Mouse (Mus musculus) monocyte, adult 2 months (primary cell): ENCODE data around the gene Epn3.

Source experiments
- DNase-seq, 2 experiments: peaks; one replicate each; pipeline ENCODE4 v3.0.0; 2022; ENCODE audit warnings: low spot score in 2 of 2, low read depth in 1 of 2

Epn3 gene

DNA sequence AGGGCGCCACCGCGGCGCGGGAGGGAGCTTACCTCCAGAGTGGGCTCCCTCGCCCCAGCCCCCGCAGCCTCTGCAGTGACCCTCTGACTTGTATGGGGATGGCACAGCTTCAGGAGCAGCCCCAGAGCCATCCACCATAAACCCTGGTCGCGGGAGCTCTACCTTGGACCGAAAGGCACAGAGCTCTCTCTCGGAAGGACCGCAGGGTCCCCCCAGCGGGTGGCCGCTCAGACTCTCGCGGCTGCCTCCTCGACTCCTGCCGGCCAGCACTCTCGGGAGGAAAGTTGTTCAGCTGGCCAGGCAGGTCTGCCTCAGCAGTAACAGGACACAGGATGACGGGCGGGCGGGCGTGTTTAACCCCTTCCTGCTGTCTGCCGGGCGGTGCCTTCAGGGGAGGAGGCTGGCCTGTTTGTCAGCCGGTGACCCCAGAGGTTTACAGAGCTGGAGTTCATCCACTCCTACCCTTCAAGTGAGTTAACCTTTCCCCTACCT is at the start of gene Epn3:
TSS of gene Epn3 (minus strand) at position 314 of the 492 bp plus-strand sequence.
- no peak for DNase-seq

- peak; percentile 83 to 89 for DNase-seq
Observed at GRCm38 (mm10) chr11:94548888-94549690, 49.3 kb upstream of the Epn3 start, which contains the start of gene Rsad1. TSS of gene Rsad1 (minus strand) at chr11:94549255.

GRCm38 (mm10) chr11:94548041-94548784 is 48.4 kb upstream of the Epn3 start:
- DNase-seq: peak in 1 of 2 experiments; percentile 12

DNA sequence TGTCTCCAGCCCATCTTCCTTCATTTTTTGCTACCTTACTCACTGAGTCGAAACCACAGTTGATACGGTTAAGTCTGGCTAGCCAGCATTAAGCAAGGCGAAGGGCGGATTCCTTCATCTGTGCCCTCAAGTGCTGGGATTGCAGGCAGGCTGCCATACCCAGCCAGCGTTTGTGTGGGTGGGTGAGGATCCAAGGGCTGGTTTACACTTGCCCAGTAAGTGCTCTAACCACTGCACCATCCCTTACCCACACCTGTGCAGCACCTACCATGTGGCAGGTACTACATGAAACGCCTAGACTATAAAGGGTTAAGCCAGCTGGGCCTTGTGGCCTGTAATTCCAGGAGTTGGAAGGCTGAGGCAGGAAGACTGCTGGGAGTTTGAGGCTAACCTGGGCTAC is 47.5 kb upstream of the Epn3 start:
- DNase-seq: no peak

- DNase-seq: no peak
Observed at GRCm38 (mm10) chr11:94546381-94546780, 46.6 kb upstream of the Epn3 start.

DNA sequence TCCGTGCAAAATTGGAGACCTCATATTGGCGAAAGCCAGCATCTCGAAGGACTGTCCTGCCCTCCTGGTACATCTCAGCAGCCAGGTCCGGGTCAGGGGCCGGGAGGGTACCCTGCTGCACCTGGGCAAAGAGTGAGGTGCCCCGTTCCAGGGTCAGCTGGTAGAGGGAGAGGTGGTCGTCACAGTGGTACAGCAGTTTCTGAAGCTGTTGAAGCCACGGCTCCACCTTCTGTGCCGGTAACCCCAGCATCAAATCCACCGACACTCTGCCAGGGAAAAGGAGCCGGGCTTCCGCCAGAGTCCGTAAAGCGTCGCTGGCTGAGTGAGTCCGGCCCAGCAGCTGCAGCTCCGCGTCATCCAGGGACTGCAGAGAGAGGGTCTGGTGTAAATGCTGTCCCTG is 44.6 kb upstream of the Epn3 start:
- no peak for DNase-seq

- DNase-seq: peak; percentile 62 to 77
Observed at GRCm38 (mm10) chr11:94543932-94544331, 44.2 kb upstream of the Epn3 start.

- DNase-seq: no peak
Observed at GRCm38 (mm10) chr11:94543344-94543743, 43.6 kb upstream of the Epn3 start.

GRCm38 (mm10) chr11:94542400-94542799 is 42.6 kb upstream of the Epn3 start:
- no peak for DNase-seq

DNA sequence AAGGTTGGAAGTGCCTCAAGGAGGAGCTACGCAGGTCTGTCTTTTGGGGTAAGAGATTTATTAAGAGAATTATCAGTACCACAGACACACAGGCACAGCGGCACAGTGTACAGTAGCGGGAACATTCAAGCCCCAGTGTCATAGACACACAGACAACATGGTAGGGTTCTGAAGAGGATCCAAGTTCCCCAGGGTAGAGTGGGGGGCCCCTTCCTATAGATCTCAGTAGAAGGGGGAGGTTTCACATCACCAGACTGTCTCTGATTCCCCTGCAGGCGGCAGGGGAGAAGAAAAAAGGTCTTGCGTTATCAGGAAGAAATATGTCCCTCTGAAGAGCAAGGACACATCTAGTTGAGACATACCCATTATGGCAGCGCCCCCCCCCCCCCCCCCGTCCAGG is 40.0 kb upstream of the Epn3 start:
- no peak for DNase-seq

- no peak for DNase-seq
Observed at GRCm38 (mm10) chr11:94538733-94539292, 39.0 kb upstream of the Epn3 start.

DNA sequence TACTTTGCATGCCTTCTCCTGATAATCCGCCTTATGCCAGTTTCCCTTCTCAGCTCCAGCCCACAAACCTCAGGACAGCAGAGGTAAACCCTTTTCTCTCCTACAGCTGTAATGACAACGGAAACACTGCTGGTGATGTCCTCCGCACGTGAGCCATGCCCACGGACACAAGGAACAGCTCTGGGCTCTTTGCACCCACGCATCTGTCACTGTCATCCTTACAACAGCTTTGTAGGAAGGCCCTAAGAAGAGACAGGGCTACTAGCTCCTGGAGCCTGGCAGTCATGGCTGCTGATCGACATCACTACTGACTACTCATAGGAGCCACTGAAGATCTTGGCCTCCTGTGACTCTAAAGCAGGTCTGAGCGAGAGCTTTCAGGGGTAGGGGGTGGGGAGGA is 33.4 kb upstream of the Epn3 start:
- DNase-seq: no peak

DNA sequence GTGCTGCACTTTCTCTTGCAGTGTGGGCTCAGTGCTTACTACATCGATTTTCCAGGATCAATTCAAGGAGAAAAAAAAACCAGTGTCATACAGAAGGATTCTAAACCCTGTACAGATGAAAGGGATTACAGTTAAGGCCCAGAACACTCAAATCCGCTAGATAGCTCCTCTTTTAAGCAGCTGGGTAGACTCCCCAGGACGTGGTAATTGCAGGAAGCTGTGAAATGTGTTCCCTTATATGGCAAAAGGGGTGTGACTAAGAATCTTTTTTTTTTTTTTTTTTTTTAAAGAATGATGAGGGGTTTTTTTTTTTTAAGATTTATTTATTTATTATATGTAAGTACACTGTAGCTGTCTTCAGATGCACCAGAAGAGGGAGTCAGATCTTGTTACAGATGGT is 29.1 kb upstream of the Epn3 start:
- no peak for DNase-seq

DNA sequence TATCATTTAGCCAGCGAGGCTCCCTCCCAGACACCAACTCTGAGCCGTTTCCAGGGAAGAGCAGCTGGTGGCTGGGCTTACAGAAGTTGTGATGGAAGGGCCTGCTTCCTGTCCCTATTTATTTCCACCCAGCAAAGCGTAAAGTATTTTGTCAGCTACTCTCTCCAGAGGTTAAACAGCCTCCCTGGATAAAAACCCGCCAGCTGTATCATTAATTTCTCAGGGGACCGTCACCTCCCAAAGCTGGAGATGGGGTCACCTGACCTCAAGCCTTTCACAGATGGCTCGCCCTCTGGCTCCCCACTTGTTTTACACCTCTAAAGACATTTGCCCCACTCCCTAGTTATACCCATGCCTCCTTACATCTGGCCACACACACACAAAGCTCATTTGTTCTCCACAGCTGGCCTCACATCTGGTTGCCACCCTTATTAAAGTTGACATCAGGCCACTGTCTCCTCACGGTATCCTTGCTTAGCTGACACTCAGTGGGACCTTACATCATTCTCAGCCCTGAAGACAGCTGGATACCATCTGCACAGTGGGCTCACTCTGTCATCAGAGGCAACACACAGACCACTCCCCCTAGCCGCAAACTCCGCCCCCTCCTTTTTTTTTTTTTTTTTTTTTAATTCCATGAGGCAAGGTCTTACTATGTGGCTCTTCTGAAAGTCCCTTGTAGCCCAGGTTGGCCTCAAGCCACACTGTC is 26.6 kb upstream of the Epn3 start:
- DNase-seq: no peak

GRCm38 (mm10) chr11:94521219-94521843 is 21.6 kb upstream of the Epn3 start, which contains the start of gene Mycbpap:
TSS of gene Mycbpap (minus strand) at chr11:94521742.
- DNase-seq: peak in 1 of 2 experiments; percentile 29

GRCm38 (mm10) chr11:94513452-94513851 is 13.7 kb upstream of the Epn3 start:
- DNase-seq: no peak

DNA sequence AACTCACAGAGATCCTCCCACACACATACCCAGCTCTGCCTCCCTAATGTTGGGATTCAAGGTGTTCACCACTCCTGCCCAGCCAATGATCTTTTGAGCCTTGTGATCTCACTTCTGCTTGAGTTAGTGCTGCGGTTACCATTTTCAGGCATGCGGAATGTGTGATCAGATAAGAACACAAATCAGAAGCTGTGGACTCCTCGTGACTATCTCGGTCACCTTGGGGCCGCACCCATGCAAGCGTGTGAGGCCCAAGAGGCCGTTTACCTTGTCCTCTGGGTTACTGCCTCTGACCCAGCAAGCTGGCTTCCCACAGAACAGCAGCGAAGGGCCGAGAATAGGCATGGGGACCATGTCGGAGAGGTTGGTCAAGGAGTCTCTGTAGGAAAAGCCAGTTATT is 9.2 kb upstream of the Epn3 start:
- DNase-seq: no peak

- no peak for DNase-seq
Observed at GRCm38 (mm10) chr11:94501482-94501881, 1.7 kb upstream of the Epn3 start.

- no peak for DNase-seq
Observed at GRCm38 (mm10) chr11:94500362-94500761, 588 bp upstream of the Epn3 start.

DNA sequence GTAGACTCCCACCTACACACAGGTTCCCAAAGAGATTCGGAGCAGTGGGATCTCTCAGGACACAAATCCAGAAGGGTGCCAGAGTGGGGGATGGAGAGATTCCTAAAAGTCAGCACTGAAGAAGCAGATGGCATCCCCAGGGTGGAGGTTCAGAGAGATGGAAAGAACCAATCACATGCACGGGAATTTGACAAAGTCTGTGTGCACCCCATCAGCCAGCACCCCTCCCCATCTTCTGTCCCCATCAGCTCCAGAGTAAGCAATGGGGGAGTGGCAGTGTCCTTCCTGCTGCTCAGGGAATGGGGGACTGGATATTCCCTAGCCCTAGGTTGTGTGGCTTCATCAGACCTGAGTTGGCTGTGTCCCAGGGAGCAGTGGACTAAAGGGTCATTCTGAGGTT is 739 bp downstream of the Epn3 start:
- DNase-seq: no peak
